Mouse (Mus musculus) gastrocnemius, postnatal 36 days (tissue): Measurements from ENCODE around the gene Arrdc5. TPM values are rescaled to one million over a fixed set of nuclear protein-coding genes. Genes with fewer than 3 reads are reported as not detected.
"Not testable (repeated sequence)": the region's sequence is repeated elsewhere in the genome, so short reads cannot be mapped to it uniquely, and the experiment has no call there.

Experiments used
- DNase-seq, 2 experiments: peaks; one replicate each; pipeline ENCODE4 v3.0.0; 2022
- intact Hi-C: fragments of 180-260 bp; cut with DNase I; formaldehyde crosslinking; loops from one replicate; pipeline ENCODE4 v1.15.1; 2025
- total RNA-seq, 2 experiments: library from RNA; stranded (reverse); gene quantifications; 2 replicates each; pipeline ENCODE4 v1.2.3; 2021

The Arrdc5 gene
- total RNA-seq, 2 experiments from 2014 or later = not detected

GRCm38 (mm10) chr17:56258269-56258668, 41.8 kb downstream of the Arrdc5 start:
- DNase-seq, intact Hi-C loops: not testable (repeated sequence)

- intact Hi-C loops = no loop called here
Observed at GRCm38 (mm10) chr17:56257181-56257894, 42.7 kb downstream of the Arrdc5 start.

GRCm38 (mm10) chr17:56256239-56256881, 43.7 kb downstream of the Arrdc5 start, which contains the start of gene Fem1a:
Gene Fem1a (plus strand): TSS chr17:56256810.
- intact Hi-C loops = no loop called here
- peak; percentile 82 to 88 for DNase-seq

More at GRCm38 (mm10) chr17:56257181-56257894, 42.7 kb downstream of the Arrdc5 start:
- DNase-seq = no peak

- DNase-seq = peak; percentile 97 to 98
- intact Hi-C loops = no loop called here
Observed at GRCm38 (mm10) chr17:56255863-56256238, 44.2 kb downstream of the Arrdc5 start.

GRCm38 (mm10) chr17:56255429-56255828, 44.7 kb downstream of the Arrdc5 start:
- intact Hi-C loops = no loop called here
- DNase-seq = no peak

GRCm38 (mm10) chr17:56254695-56255094, 45.4 kb downstream of the Arrdc5 start:
- intact Hi-C loops = loop anchor here (5.0 kb wide), 2 partner anchors 37 to 52 kb away; partner anchors contain the start of gene Dpp9
- DNase-seq = no peak

- peak in 1 of 2 experiments; percentile 65 for DNase-seq
- intact Hi-C loops = loop anchor here (2.0 to 5.0 kb wide), 3 partner anchors 34 to 120 kb away; partner anchors contain the start of gene Dpp9
Observed at GRCm38 (mm10) chr17:56251136-56251829, 48.8 kb downstream of the Arrdc5 start.

GRCm38 (mm10) chr17:56245608-56246007, 54.5 kb downstream of the Arrdc5 start:
- no peak for DNase-seq
- intact Hi-C loops = no loop called here

Other genes with a start within 250 kb of the Arrdc5 start
- 10 to 100 TPM; 47.7 to 50.9 TPM for gene Ubxn6, start 225.3 kb downstream of the Arrdc5 start, total RNA-seq
- gene Hdgfl2, start 220.7 kb downstream of the Arrdc5 start, total RNA-seq = 10 to 100 TPM; 20.2 to 26.5 TPM
- 100 to 1,000 TPM; 242 to 290 TPM for gene Plin4, start 190.5 kb downstream of the Arrdc5 start, total RNA-seq
- gene Plin5, start 182.7 kb downstream of the Arrdc5 start, total RNA-seq = 10 to 100 TPM; 26.5 to 43.5 TPM
- 10 to 100 TPM; 14.9 to 15.7 TPM for gene Lrg1, start 178.3 kb downstream of the Arrdc5 start, total RNA-seq
- gene Sema6b, start 159.9 kb downstream of the Arrdc5 start, total RNA-seq = 1 to 10 TPM; 2.8 to 2.9 TPM
- under 1 TPM; 0.41 to 0.64 TPM for gene Tnfaip8l1, start 137.8 kb downstream of the Arrdc5 start, total RNA-seq
- gene Mydgf, start 116.4 kb downstream of the Arrdc5 start, total RNA-seq = 10 to 100 TPM; 16.9 to 17.6 TPM
- gene Dpp9, start 81.4 kb downstream of the Arrdc5 start, total RNA-seq = 10 to 100 TPM; 31.6 to 32.2 TPM
- 100 to 1,000 TPM; 152 TPM for gene Fem1a, start 43.5 kb downstream of the Arrdc5 start, total RNA-seq
- 1 to 10 TPM; 2.0 to 3.2 TPM for gene Ticam1, start 23.5 kb downstream of the Arrdc5 start, total RNA-seq
- gene Plin3, start 7.4 kb downstream of the Arrdc5 start, total RNA-seq = 10 to 100 TPM; 44.4 to 45.7 TPM
- gene Uhrf1, start 3.0 kb upstream of the Arrdc5 start, total RNA-seq = 1 to 10 TPM; 1.4 to 3.0 TPM
- 10 to 100 TPM; 26.0 to 29.8 TPM for gene Kdm4b, start 25.8 kb upstream of the Arrdc5 start, total RNA-seq
- gene Ptprs, start 176.2 kb upstream of the Arrdc5 start, total RNA-seq = 10 to 100 TPM; 35.0 to 45.6 TPM
- gene Znrf4, start 212.1 kb upstream of the Arrdc5 start, total RNA-seq = not detected